Mouse (Mus musculus): ENCODE data around the gene Slc25a47.
A peak's percentile ranks its signal among the peaks of the same experiment; 100 is the strongest.

Slc25a47 gene

DNA sequence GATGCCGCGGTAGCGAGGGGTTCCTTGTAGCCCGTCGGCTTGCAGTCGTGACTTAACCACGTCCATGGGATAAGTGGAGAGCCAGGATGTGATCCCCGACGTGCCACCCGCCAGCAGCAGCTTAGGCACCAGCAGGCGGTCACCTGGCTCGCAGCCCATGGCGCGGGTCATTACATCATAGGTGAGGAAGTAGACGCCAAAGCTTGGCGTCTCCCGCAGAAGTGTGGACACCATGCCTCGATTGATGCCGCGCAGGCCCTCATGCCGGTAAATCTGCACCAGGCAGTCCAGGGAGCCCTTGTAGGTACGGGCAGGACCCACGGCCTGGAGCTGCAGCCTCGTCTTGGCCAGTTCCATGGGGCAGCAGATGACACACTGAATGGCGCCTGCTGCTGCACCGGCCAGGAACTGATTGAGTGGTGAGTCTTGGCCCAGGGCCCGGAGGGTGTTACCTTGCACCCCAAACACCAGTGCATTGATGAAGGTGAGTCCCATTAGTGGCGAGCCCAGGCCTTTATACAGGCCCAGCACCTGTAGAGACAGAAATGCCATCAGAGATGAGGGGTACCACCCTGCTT, 8.8 kb upstream of the Slc25a47 start:
- DNase-seq = no peak

GRCm38 (mm10) chr12:108827641-108828040, 8.2 kb upstream of the Slc25a47 start:
- DNase-seq = no peak

GRCm38 (mm10) chr12:108829636-108830035, 6.2 kb upstream of the Slc25a47 start:
- no peak for DNase-seq

DNA sequence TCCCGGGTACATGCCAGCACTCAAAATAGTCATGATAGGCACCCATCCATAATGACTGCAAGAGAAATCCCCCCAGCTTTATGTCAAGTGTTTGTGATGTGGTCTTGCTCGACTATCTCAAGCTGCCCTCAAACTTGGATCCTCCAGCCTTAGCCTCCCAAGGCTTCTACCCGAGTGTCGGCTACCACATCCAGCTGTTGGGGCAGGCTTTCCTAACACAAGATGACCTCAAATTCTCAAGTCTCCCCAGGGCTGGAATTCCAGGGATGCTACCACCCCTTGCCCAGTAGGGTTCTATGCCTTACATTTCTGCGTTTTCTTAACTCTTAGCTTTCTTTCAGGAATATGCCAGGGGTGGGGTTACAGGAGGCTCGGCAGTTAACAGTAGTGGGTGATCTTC, 5.5 kb upstream of the Slc25a47 start:
- peak in 1 of 2 experiments; percentile 67 for DNase-seq

DNA sequence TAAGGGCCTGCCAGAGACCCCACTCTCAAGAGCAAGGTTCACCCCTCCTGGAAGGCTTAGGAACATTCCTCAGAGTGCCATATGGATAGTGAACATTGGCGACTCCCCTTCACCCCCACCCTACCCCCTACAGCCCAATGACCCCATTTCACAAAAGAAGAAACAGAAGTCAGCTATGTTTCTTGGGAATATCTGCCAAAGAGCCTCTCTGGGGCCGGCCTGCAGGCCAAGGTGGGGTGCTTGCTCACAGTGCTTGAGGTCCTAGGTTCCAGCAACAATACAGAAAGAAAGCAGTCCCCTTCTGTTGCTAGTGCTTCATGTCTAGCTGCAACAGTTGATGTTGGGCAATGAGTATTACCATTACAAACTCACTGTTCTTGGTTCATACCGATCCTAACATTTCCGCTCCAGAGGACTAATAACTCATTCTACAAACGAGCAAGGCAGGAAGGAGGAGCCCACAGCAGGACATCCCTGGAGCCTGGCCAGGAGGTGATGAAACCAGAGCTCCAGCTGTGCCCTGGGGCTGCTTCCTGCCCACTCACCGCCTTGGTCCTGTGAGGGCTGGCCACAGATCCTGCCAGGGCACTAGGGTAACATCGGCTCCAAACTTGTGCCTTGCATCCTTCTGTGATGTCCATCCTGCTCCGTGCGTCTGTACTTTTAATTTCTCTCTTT, 3.7 kb upstream of the Slc25a47 start:
- DNase-seq = peak; percentile 82 to 90

DNA sequence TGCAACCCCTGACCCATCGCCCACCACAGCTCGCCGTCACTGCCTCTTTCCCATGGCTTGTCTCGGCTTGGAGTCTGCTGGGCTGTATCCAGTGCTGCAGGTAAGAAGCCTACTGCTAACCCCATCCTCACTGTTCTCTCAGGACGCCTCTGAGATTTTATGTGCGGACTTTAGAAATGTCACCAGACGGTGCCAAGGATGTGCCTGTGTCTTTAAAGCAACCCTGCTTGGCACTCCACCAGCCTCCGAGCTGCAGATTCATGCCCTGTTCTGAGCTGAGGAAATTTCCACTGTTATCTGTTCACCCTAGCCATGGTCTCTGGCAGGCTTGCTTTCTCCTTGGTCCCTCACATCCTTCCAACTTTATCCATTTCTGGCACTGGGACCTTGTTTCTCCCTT, 3.0 kb upstream of the Slc25a47 start:
- DNase-seq = peak in 1 of 2 experiments; percentile 28

DNA sequence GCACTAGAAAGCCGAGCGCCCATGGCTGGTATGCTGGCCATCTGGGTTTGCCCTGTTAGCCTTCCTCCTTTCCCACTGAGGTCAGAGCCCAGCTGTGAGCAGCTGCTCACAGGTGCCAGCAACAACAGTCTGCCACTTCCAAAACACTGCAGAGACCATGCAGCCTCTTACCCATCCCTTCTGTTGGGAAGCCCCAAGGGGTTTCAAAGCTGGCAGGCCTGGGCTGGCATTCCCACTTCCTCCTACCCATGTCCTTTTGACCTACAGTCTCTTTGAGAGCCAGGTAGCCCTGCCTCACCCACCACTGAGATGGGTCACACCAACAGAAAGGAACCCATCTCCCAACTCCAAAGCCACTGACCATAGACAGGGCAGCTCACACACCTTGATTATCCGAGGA, 2.4 kb upstream of the Slc25a47 start:
- no peak for DNase-seq

DNA sequence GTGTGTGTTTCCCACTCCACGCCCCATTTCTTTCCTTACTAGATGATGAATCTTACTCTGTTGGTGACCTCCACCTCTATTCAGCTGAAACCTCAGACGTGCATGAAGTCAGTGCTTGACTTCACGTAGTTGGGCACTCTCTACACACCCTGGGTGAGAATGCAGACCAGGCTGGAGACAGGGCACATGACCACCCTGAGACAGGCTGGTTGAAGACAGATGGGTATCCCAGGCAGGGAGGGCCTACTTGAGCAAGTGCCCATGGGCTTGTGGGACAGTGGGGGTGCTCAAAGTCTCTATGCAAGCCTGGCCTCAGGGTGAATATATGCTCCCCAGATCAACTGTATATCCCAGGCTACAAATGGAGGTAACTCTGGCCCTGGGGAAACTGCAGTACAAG, 1.5 kb upstream of the Slc25a47 start:
- no peak for DNase-seq

DNA sequence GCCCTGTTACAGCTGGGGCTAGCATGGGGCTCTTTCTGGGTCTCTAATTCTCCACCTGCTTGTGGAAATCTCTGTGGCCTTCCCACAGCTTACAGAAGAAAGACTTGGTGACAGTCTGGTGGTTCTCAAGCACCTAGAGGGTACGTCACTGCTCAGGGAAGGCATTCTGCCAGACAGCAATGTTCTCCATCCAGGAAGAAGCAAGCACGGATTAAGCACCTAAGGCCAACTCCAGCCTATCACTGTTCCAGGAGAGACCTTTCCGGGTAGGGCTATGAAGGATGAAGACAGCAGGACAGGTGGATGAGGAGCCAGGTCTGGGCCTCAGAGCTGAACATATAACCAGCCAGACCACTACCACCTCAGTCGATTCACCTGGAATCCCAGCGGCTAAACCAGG, 1.1 kb upstream of the Slc25a47 start:
- peak in 1 of 2 experiments; percentile 20 for DNase-seq

DNA sequence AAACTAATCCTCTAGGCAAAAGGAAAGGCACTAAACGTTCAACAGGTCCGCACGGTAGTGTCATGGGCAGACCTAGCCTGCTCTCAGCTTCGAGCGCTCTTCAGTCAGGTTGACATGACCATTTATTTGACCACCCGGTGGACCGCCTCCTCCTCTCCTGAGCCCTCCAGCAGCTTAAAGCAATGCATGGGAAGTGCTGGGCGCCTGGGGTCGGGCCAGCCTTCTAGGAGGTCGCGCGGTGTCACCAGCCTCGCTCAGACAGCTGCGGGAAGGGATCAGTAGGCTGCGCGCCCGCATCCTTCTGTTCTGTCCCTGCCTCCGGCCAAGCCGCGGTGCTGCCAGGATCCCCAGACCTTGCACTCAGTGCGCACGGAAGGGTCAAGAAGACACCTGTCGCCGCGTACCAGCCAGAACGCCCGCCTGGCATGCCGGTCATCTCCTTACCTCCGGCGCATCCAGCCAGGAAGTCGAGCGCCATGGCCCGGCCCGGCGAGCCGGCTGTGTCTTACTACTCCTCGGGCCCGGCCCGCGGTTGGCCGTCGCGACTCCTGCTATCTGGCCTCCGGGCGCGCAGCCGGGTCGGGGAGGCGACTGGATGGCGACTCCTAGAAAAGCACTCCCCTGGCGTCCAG, 522 bp upstream of the Slc25a47 start:
- no peak for DNase-seq

DNA sequence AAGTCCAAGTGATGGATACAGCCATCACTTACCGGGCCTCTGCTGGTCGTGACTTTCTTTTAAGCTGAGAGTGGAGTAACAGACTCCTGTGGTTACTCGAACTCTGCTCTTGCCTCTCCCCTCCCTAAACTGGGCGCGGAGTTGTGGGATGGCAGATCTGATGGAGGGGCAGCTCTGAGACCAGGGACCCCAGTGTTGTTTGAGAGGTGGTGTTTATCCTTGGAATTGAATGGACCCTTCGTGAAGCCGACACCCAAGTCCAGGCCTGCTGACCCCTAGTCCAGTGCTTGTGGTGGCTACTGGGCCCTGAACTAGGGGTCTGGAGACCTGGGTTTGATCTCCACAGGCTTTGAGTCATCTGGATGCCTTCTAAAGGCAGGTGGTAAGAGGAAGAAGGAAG, 876 bp downstream of the Slc25a47 start:
- DNase-seq = no peak

DNA sequence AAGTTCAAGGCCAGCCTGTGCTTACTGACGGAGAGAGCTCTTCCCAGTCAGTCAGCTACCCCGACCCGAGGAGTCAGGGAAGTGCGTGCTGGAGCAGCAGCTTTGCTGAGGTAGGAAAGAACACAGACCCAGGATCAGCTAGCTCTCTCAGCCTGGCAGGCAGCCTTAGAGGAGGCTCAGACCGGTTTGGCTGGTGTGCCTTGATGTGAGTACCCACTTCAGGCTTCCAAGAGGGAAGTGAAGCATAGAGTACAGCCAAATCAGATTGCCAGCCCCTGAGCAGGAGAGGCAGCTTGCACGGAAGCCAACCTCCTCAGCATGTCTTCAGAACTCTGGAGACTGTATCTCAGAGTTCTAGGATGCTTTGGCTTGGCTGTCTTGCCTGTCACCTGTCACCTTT, 5.3 kb downstream of the Slc25a47 start:
- DNase-seq = peak; percentile 79 to 91

GRCm38 (mm10) chr12:108842663-108843062, 6.8 kb downstream of the Slc25a47 start:
- DNase-seq = no peak

DNA sequence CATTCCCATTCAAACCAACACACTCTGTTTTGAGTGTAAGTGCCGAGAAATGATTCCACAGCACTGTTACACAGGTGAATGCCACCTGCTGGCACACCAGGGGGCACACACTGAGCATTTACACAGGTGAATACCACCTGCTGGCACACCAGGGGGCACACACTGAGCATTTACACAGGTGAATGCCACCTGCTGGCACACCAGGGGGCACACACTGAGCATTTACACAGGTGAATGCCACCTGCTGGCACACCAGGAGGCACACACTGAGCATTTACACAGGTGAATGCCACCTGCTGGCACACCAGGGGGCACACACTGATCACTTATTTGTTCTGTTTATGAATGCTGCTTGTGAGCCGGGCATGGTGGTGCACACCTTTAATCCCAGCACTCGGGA, 12.2 kb downstream of the Slc25a47 start:
- peak in 1 of 2 experiments; percentile 43 for DNase-seq

DNA sequence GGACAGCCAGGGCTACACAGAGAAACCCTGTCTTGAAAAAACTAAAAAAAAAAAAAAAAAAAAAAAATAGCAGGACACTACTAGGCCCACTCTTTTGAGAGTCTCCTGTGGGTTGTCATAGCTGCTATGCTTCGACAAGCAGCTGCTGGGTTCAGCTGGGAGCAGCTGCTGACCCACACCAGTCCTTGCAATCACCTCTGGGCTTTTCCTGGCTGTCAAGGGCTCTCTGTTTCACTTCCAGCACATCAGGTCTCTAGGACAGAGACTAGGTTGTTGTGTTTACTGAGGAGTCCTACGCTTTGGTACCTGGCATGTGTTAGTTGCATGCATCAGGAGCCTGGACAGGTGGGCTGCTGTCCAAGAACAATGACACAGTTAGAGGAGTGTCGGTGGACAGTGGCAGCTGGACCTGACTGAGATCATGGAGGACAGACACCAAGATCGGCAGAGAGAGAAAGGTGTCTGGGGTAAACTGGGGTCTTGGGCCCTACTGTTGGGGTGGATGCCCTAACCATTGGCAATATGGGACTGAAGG, 13.7 kb downstream of the Slc25a47 start:
- DNase-seq = peak in 1 of 2 experiments; percentile 61

DNA sequence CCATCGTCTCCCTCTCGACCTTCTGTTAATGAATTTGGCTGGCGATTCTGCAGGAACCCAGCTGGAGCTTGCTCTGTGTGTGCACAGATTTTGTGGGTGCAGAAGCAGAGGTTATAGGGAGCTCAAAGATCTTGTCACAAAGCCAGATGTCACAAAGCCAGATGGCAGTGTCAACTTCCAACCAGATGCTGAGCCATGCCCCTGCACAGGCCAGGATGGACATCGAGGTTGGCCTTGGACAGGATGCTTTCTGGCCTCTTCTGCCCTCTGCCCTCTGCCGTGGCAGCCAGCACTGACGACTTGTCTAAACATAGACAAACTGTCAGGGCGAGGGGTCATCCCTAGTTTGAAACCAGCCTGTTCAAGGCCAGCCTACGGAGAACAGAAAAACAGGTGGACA, 14.3 kb downstream of the Slc25a47 start:
- DNase-seq = peak in 1 of 2 experiments; percentile 82

DNA sequence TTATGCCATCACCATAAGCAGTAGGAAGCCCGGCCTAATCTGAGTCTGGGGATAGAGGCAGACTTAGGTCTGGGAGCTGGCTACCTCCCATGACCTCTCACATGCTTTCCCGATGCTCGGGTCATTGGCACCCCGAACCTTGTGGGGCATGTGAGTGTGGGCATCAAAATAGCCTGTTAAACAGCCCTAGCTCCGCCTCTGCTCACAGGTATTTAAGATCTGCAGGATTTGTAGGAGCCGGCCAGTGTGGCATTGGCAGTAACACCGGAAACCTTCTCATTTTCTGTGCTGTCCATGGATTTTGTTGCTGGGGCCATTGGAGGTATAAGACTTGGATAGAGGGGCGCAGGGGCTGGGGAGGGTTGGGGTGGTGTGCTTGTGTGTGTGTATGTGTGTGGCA, 15.0 kb downstream of the Slc25a47 start:
- no peak for DNase-seq

DNA sequence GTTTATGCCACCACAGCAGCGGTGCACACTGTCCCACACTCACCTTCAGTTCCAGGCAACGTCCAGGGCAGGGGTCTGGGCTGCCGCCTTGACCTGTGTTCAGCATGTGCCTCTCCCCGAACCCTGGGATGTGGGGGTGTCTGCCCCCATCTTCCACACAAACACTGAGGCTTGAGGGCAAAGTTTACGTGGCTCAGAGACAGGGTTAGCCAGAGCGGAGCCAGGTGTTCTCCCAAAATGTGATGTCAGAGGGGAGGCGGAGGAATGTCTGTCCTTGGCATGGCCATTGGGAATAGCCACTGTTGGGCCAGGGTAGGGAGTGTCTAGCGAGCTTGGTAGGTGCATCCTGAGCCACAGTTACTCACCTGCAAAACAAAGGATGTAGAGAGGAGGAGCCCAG, 17.0 kb downstream of the Slc25a47 start:
- DNase-seq = no peak

GRCm38 (mm10) chr12:108855081-108855480, 19.2 kb downstream of the Slc25a47 start:
- no peak for DNase-seq

DNA sequence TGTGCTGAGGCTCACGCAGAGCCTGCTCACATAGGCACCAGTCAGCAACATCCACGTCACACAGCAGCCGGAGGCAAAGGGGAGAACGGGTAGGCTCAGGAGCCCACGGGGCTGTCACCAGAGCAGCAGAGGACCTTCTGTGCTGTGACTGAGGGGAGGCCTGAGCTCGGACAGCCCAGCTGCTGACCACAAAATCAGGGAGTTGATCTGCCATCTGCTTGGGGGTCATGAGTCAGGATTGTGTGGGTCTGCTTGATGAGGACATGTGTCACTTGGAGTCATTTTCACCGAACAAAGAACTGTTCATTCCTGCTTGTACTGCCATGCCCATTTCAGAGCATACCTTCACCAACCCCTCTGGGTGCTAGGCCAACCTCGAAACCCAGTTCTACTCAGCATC, 20.3 kb downstream of the Slc25a47 start:
- DNase-seq = no peak

- no peak for DNase-seq
Measured at GRCm38 (mm10) chr12:108857109-108857508, 21.3 kb downstream of the Slc25a47 start.

DNA sequence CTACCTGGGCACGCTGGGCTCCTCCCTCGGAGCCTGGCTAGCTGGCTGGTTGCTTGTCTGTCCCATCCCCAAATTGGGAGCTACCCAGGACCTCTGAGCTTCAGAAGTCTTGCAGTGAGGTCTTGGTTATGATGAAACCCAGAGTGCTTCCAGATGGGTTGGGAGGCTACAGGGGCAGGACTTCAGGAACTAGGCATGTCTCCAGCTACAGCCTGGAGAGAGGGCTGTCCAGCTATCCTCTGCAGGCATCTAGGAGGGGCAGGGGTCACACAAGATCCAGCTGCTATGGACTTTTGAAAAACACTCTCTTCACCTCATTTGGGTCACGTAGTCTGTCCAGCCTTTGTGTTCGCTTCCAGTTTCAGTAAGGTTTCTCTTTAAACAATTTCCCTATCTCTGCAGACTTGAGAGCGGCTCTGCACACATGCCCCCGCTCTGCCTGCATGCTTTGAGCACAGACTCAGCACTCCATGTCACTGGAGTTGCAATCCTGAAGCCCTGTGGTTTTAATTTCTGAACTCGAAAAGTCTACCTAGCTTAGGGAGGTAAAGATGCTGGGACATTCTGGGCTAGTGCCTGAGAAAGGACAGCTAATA, 21.8 kb downstream of the Slc25a47 start:
- DNase-seq = peak; percentile 47 to 79

- no peak for DNase-seq
Measured at GRCm38 (mm10) chr12:108858486-108858885, 22.6 kb downstream of the Slc25a47 start.

GRCm38 (mm10) chr12:108865007-108865494, 29.2 kb downstream of the Slc25a47 start:
- peak; percentile 36 to 72 for DNase-seq
